Mouse (Mus musculus) limb, embryonic 15.5 days (tissue): Measurements from ENCODE around the gene Dnajb14. TPM values are rescaled to one million over a fixed set of nuclear protein-coding genes. Genes with fewer than 3 reads are reported as not detected.

ENCODE experiments used
- ATAC-seq: fragments of 200-750 bp; cut with Nextera tagmentation; 2 replicates; pipeline ENCODE4 v1.8.0; 2017; ENCODE audit warnings: low read depth, moderate TSS enrichment; ENCODE audit not compliant: insufficient number of reproducible peaks, low FRiP score, low TSS enrichment
- H3K27ac ChIP-seq: fragments of 300-500 bp; sonication (generic); 2 replicates; pipeline ENCODE4 v1.5.1; 2015; ENCODE audit warnings: moderate library complexity, mild to moderate bottlenecking, inconsistent platforms
- H3K27me3 ChIP-seq: fragments of 300-500 bp; sonication (generic); 2 replicates; pipeline ENCODE4 v1.6.1; 2015; ENCODE audit warnings: inconsistent platforms
- H3K36me3 ChIP-seq: fragments of 300-500 bp; sonication (generic); 2 replicates; pipeline ENCODE4 v1.6.1; 2015; ENCODE audit warnings: inconsistent platforms
- H3K4me1 ChIP-seq: fragments of 300-500 bp; sonication (generic); 2 replicates; pipeline ENCODE4 v1.6.1; 2015; ENCODE audit warnings: inconsistent platforms
- H3K4me2 ChIP-seq: fragments of 300-500 bp; sonication (generic); 2 replicates; pipeline ENCODE4 v1.6.1; 2015; ENCODE audit warnings: mild to moderate bottlenecking, inconsistent platforms
- H3K4me3 ChIP-seq: fragments of 300-500 bp; sonication (generic); 2 replicates; pipeline ENCODE4 v1.5.1; 2015; ENCODE audit warnings: mild to moderate bottlenecking, inconsistent platforms
- H3K9ac ChIP-seq: fragments of 300-500 bp; sonication (generic); 2 replicates; pipeline ENCODE4 v1.6.1; 2015; ENCODE audit warnings: inconsistent platforms
- H3K9me3 ChIP-seq: fragments of 300-500 bp; sonication (generic); 2 replicates; pipeline ENCODE4 v1.6.1; 2016; ENCODE audit warnings: inconsistent platforms
- WGBS: fragments of 180-500 bp; shearing (Covaris S2); methylation state at CpG from one replicate; pipeline ENCODE4 v1.1.7; 2015; 5-methylcytosine and 5-hydroxymethylcytosine counted together
- polyA plus RNA-seq: library from polyadenylated mRNA; unstranded; fragments of >200 nt; fragmentation: Nextera tagmentation; extraction: Ambion mirVana; gene quantifications from 2 replicates; pipeline ENCODE4 v1.2.1, GENCODE M21; 2015

Gene Dnajb14
- polyA plus RNA-seq, 1 experiment from 2014 or later, result 11.1 TPM

DNA sequence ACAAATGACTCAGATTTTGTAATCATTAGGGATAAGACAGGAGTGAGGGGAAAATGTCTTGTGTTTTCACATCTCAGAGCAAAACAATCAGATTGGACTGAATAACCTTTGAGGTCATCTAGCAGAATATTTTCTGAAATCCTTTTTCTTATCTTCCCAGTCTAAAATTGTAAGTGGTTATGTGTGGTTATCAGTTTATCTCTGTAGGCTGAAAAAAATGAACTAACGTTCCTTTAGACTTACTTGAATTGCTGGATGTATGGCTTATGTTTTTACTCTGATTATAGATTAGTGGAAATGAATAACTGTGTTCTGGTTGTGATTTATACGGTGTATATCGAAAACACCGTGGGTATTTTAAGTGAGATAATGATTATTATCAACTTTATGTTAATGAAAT is 53.1 kb downstream of the Dnajb14 start:
- Histone ChIP-seq H3K4me1 (peaks cover 17% of the 10 kb centered on the region), H3K9ac (no peak overlapping the region), H3K27me3 (no peaks in the 10 kb centered on the region), H3K36me3 (peaks cover 33% of the 10 kb centered on the region), H3K4me2 (no peak overlapping the region), H3K9me3 (no peaks in the 10 kb centered on the region), H3K27ac (no peak overlapping the region), H3K4me3 (no peak overlapping the region)
- WGBS, result 93% methylated on average over 4 of the region's 4 CpGs
- ATAC-seq, result no peak

GRCm38 (mm10) chr3:137927010-137927409 is 59.5 kb downstream of the Dnajb14 start:
- no peak for ATAC-seq

DNA sequence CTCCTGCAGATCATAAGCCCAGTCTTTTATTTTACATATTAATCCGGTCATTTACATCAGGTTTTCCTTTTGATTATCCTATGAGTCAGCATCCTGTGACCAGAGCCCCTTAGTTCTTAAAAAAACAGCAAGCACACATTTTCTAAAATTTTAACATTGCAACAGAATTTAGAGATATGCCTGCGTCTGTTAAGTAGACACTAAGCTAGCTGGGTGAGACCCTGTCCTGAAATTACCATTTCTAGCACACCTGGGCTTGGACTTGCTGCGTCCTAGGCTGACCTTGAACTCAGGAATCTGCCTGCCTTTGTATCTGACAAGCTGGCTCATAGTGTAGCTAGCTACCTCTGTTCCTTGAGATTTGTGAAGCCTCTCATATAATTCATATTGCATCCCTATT is 62.5 kb downstream of the Dnajb14 start:
- Histone ChIP-seq H3K4me3 (no peak overlapping the region), H3K9me3 (no peaks in the 10 kb centered on the region), H3K36me3 (peaks cover 56% of the 10 kb centered on the region), H3K9ac (no peak overlapping the region), H3K27ac (no peak overlapping the region), H3K4me1 (no peaks in the 10 kb centered on the region), H3K4me2 (no peak overlapping the region), H3K27me3 (no peaks in the 10 kb centered on the region)
- 90% methylated on average over 3 of the region's 3 CpGs for WGBS
- ATAC-seq, result no peak

More at GRCm38 (mm10) chr3:137927010-137927409, 59.5 kb downstream of the Dnajb14 start:
- H3K4me1 ChIP-seq, result no peaks in the 10 kb centered on the region
- peaks cover 65% of the 10 kb centered on the region for H3K36me3 ChIP-seq
- H3K9me3 ChIP-seq, result no peaks in the 10 kb centered on the region
- no peak overlapping the region for H3K9ac ChIP-seq
- 91% methylated on average over 4 of the region's 4 CpGs for WGBS
- no peak overlapping the region for H3K27ac ChIP-seq
- no peaks in the 10 kb centered on the region for H3K27me3 ChIP-seq
- no peak overlapping the region for H3K4me3 ChIP-seq
- H3K4me2 ChIP-seq, result no peak overlapping the region

DNA sequence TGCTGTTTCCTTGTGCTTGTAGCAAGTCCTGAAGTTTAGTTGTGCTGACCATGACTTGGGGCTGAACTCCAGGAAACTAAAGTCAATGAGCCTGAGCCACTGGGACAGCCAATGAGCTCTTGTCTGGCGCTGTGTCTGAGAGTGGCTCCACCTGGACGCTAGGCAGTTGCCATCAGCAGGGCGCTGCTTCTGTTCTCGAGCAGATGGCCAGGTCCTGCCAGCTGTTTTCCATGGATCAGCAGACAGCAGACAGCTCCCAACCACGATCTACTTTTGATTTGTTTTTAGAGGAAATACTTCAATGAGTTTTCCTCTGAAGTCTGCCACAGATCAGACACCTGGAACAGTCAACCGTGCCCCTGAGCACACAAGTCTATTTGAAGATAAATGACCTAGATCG is 65.3 kb downstream of the Dnajb14 start:
- Histone ChIP-seq H3K9ac (no peak overlapping the region), H3K27me3 (no peaks in the 10 kb centered on the region), H3K27ac (no peak overlapping the region), H3K4me3 (no peak overlapping the region), H3K9me3 (no peaks in the 10 kb centered on the region), H3K4me2 (no peak overlapping the region), H3K36me3 (peaks cover 33% of the 10 kb centered on the region), H3K4me1 (no peaks in the 10 kb centered on the region)
- no peak for ATAC-seq
- WGBS, result 56% methylated on average over 7 of the region's 7 CpGs

DNA sequence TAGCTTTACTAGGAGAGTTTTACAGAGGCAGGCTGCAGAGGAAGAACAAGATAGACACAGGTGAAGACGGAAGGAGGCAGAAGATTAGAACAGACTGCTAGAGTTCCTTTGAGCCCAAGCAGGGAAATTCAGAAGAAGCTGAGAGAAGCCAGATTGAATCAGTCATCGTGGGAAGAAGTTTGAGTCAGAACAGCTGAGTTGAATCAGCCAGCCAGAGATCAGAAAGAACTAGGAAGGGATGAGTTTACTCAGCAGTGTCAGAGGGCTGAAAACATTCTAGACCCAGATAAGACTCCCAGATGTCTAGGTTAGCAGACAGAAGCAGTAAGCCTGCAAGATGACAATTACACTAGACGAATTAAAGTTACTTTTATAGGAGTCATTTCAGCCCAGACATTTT is 66.5 kb downstream of the Dnajb14 start:
- Histone ChIP-seq H3K4me3 (no peak overlapping the region), H3K9me3 (no peaks in the 10 kb centered on the region), H3K27ac (no peak overlapping the region), H3K4me1 (no peaks in the 10 kb centered on the region), H3K27me3 (no peaks in the 10 kb centered on the region), H3K9ac (no peak overlapping the region), H3K36me3 (peaks cover 28% of the 10 kb centered on the region), H3K4me2 (no peak overlapping the region)
- no peak for ATAC-seq
- WGBS, result 77% methylated on average over 3 of the region's 3 CpGs

DNA sequence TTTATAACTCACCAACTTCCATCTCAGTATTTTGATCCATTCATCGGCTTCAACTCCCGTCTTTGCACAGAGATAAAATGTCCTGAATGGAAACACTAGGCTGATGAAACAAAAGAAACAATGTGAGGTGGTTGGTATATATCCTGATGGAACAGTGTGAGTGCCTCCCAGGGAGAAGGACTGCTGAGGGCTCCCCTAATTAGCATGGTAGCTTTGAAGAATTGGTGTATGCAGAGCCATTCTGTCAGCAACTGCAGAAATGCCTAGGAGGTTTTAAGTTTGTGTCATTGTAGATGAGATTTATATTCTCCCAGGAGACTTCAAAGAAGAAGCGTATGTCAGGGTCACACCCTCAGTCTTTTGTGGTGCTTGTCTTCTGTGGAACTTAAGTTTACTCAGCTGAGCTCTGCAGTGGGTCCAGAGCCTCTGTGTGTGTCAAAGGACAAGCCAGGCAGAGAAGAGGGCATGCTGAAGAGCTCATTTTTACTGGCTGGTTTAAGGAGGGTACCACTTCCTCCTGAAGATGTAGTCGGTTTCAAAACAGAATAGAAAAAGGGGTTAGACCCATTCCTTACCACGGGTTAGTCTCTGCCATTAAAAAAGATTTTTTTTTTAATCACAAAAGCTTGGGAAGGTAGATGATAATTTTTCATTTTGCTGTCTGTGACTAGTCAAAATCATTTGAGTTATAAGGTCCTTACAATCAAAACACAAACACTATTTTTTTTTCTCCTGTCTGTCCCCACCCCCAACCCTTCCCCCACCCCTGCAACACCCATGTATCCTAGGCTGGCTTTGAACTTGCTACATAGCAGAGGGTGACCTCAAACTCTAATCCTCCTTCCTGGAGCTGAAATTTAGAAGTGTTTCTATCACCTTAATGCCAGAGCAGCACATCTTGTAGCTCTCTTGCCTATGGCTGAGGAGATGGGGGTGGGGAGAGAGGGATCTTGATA is 68.4 kb downstream of the Dnajb14 start:
- no peak for ATAC-seq

GRCm38 (mm10) chr3:137936541-137936940 is 69.1 kb downstream of the Dnajb14 start:
- 51% methylated on average over 6 of the region's 6 CpGs for WGBS
- H3K4me1 ChIP-seq, result no peaks in the 10 kb centered on the region
- H3K36me3 ChIP-seq, result peaks cover 10% of the 10 kb centered on the region
- no peaks in the 10 kb centered on the region for H3K9me3 ChIP-seq
- no peak overlapping the region for H3K4me3 ChIP-seq
- ATAC-seq, result no peak
- H3K27ac ChIP-seq, result no peak overlapping the region
- H3K4me2 ChIP-seq, result no peak overlapping the region
- no peaks in the 10 kb centered on the region for H3K27me3 ChIP-seq
- no peak overlapping the region for H3K9ac ChIP-seq

More for the DNA sequence above, 68.4 kb downstream of the Dnajb14 start:
- Histone ChIP-seq H3K4me3 (no peak overlapping the region), H3K4me1 (no peaks in the 10 kb centered on the region), H3K27ac (no peak overlapping the region), H3K9me3 (no peaks in the 10 kb centered on the region), H3K4me2 (no peak overlapping the region), H3K9ac (no peak overlapping the region), H3K27me3 (no peaks in the 10 kb centered on the region), H3K36me3 (peaks cover 15% of the 10 kb centered on the region)
- WGBS, result 54% methylated on average over 5 of the region's 5 CpGs

DNA sequence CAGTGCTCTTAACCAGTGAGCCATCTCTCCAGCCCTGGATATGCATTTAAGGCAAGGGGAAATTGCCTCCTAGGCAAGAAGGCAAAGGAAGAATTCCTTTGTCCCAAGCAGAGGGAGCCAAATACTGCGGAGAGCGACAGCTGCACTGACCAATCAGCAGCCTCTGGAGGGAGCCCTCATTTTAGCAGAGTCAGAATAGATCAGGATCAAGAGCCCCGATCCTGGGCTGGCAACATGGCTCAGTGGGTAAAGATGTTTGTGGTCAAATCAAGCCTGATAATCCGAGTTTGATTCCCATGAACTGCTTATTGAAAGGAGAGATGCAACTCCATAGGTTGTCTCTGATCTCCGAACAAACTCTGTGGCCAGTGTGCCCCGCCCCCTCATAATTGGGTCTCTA is 71.1 kb downstream of the Dnajb14 start:
- no peak overlapping the region for H3K27ac ChIP-seq
- no peaks in the 10 kb centered on the region for H3K4me1 ChIP-seq
- H3K27me3 ChIP-seq, result no peaks in the 10 kb centered on the region
- H3K9me3 ChIP-seq, result no peaks in the 10 kb centered on the region
- 36% methylated on average over 6 of the region's 6 CpGs for WGBS
- no peak overlapping the region for H3K4me2 ChIP-seq
- no peaks in the 10 kb centered on the region for H3K36me3 ChIP-seq
- H3K9ac ChIP-seq, result no peak overlapping the region
- ATAC-seq, result 0 out of 2 replicates have a peak, but pooled peaks have one; percentile 35
- peak overlapping the region; percentile 12; the same call in 1 of the 2 replicates for H3K4me3 ChIP-seq

- Histone ChIP-seq H3K4me1 (no peaks in the 10 kb centered on the region), H3K4me2 (no peak overlapping the region), H3K27ac (no peak overlapping the region), H3K36me3 (no peaks in the 10 kb centered on the region), H3K27me3 (no peaks in the 10 kb centered on the region), H3K9ac (no peak overlapping the region), H3K9me3 (no peaks in the 10 kb centered on the region), H3K4me3 (no peak overlapping the region)
- WGBS, result 60% methylated on average over 4 of the region's 4 CpGs
- no peak for ATAC-seq
These were observed 73.3 kb downstream of the Dnajb14 start for GRCm38 (mm10) chr3:137940757-137941156.

GRCm38 (mm10) chr3:137941555-137941954 is 74.1 kb downstream of the Dnajb14 start:
- H3K4me3 ChIP-seq, result no peak overlapping the region
- no peak overlapping the region for H3K27ac ChIP-seq
- no peaks in the 10 kb centered on the region for H3K27me3 ChIP-seq
- H3K9ac ChIP-seq, result no peak overlapping the region
- H3K4me1 ChIP-seq, result no peaks in the 10 kb centered on the region
- no peaks in the 10 kb centered on the region for H3K9me3 ChIP-seq
- no peaks in the 10 kb centered on the region for H3K36me3 ChIP-seq
- ATAC-seq, result no peak
- H3K4me2 ChIP-seq, result no peak overlapping the region

DNA sequence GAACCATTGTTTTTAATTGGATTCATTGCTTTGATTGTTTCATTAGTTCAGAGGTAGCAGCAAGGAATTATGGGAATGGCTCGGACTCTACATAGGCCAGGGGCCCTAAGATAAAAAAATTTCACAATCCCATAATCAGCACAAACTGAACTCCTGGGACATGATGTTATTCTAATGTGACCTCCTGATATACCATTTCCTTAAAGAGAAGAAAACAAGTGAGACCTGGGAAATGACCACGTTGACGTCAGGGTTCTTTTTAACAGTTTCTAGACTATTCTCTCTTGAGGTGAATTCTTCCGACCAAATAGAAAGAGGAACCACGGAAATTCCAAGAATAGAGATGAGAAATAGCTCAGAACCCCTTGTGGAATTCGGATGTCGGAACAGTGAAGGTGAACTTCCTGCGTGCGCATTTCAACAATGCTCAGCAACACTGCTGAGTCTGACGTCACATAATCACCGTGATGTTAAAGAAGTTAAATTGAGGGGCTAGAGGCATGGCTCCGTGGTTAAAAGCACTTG is 74.7 kb downstream of the Dnajb14 start:
- H3K4me1 ChIP-seq, result no peaks in the 10 kb centered on the region
- no peak overlapping the region for H3K9ac ChIP-seq
- H3K36me3 ChIP-seq, result no peaks in the 10 kb centered on the region
- no peaks in the 10 kb centered on the region for H3K27me3 ChIP-seq
- WGBS, result 86% methylated on average over 12 of the region's 12 CpGs
- H3K27ac ChIP-seq, result no peak overlapping the region
- H3K4me3 ChIP-seq, result no peak overlapping the region
- H3K4me2 ChIP-seq, result no peak overlapping the region
- ATAC-seq, result no peak
- H3K9me3 ChIP-seq, result no peaks in the 10 kb centered on the region

- H3K4me1 ChIP-seq, result no peaks in the 10 kb centered on the region
- H3K4me3 ChIP-seq, result no peak overlapping the region
- 63% methylated on average over 6 of the region's 6 CpGs for WGBS
- H3K27ac ChIP-seq, result no peak overlapping the region
- no peaks in the 10 kb centered on the region for H3K9me3 ChIP-seq
- no peaks in the 10 kb centered on the region for H3K27me3 ChIP-seq
- no peak for ATAC-seq
- no peak overlapping the region for H3K9ac ChIP-seq
- no peaks in the 10 kb centered on the region for H3K36me3 ChIP-seq
- no peak overlapping the region for H3K4me2 ChIP-seq
These were observed 76.3 kb downstream of the Dnajb14 start for GRCm38 (mm10) chr3:137943737-137944154.
